Mouse (Mus musculus): ENCODE measurements around the gene Gm21721.
"Not testable (repeated sequence)": the region's sequence is repeated elsewhere in the genome, so short reads cannot be mapped to it uniquely, and the experiment has no call there.

Gene Gm21721

GRCm38 (mm10) chrY:9202090-9202489 lies at the start of gene Gm21721:
TSS of gene Gm21721 (minus strand) at chrY:9202190.
- DNase-seq = not testable (repeated sequence)

All from cerebellum, adult 9-11 months (tissue).